12 mouse cellular contexts compared by ENCODE assay signal in genomic region chr2:164433278-164433895, GRCm38 (mm10). TPM values are rescaled to one million over a fixed set of nuclear protein-coding genes. Genes with fewer than 3 reads are reported as not detected.
DNase-seq lines count a peak whose midpoint lies in the region; ATAC-seq and TF ChIP-seq lines count a peak whose summit lies in the region.
"Had no signal": no experiment of that assay in that cellular context is flagged by ENCODE, and none has a peak within 500 bp of the region (broad histone marks: within the 10 kb centered on the region; RNA-seq: fewer than 3 reads in every experiment).

No protein-coding gene starts in this region.

- 37% methylated on average over 9 of the region's 9 CpGs for WGBS in kidney, adult 2 months
- WGBS in intestine, postnatal 0 days, result 43% methylated on average over 9 of the region's 9 CpGs
- 51% methylated on average over 9 of the region's 9 CpGs for WGBS in liver, embryonic 16.5 days (ENCODE audit: insufficient replicate concordance)

- ATAC-seq in intestine, postnatal 0 days, result no peak
- ATAC-seq in liver, embryonic 16.5 days (ENCODE audit: low read depth), result no peak
- ATAC-seq in inflammation-experienced regulatory T-cells, adult 6 months, result no peak

- DNase-seq in kidney, adult 2 months, result no peak
- DNase-seq in kidney, postnatal 14 days, result no peak
- DNase-seq in ovary, postnatal 10 days (ENCODE audit: low spot score), result no peak
- DNase-seq in right cerebral cortex, postnatal 4 days, result no peak
- DNase-seq: adrenal gland, adult 8-10 months; cerebellum, adult 11-12 months had no signal

- no peak for TF ChIP-seq CTCF in kidney, adult 2 months (conservative IDR thresholded peaks at IDR 0.05; ENCODE audit: insufficient read depth, insufficient read length, low read depth, low read length)
- no peak for TF ChIP-seq CTCF in intestine, postnatal 0 days (IDR thresholded peaks at IDR 0.05; ENCODE audit: low read depth)

- H3K27me3 ChIP-seq in kidney, adult 2 months (replicated peaks; ENCODE audit: control insufficient read depth, insufficient read depth, low read length), result no peaks in the 10 kb centered on the region
- H3K27me3 ChIP-seq in intestine, postnatal 0 days (replicated peaks; ENCODE audit: control insufficient read depth, insufficient read depth, low read length), result no peaks in the 10 kb centered on the region
- H3K27me3 ChIP-seq in liver, embryonic 16.5 days (ENCODE audit: control insufficient read depth, insufficient read depth, low read depth, low read length), result no peaks in the 10 kb centered on the region

- H3K9me3 ChIP-seq in intestine, postnatal 0 days (ENCODE audit: control insufficient read depth), result no peaks in the 10 kb centered on the region
- no peaks in the 10 kb centered on the region for H3K9me3 ChIP-seq in liver, embryonic 16.5 days (replicated peaks; ENCODE audit: control insufficient read depth, low read length)
- H3K9me3 ChIP-seq: G1E had no signal

- TF ChIP-seq POLR2A in kidney, adult 2 months (IDR thresholded peaks at IDR 0.05; ENCODE audit: low read depth, low read length), result no peak

- peak overlapping the region; percentile 14; the same call in 1 of the 2 replicates for H3K4me3 ChIP-seq in kidney, adult 2 months (ENCODE audit: insufficient read depth, low read depth, low read length)
- no peak overlapping the region for H3K4me3 ChIP-seq in brown adipose tissue, adult 24 weeks (ENCODE audit: insufficient read depth, low read depth, low read length)
- H3K4me3 ChIP-seq in intestine, postnatal 0 days (ENCODE audit: low read depth, low read length), result 0 out of 2 replicates have a peak overlapping the region, but pooled peaks have one; percentile 26
- peak overlapping the region; percentile 6; the same call in 1 of the 2 replicates for H3K4me3 ChIP-seq in liver, embryonic 16.5 days (ENCODE audit: low read depth, low read length)

- H3K36me3 ChIP-seq in kidney, adult 2 months (ENCODE audit: control insufficient read depth, insufficient read depth, low read length), result peaks cover 7% of the 10 kb centered on the region; the same call in 1 of the 2 replicates
- peaks cover 21% of the 10 kb centered on the region for H3K36me3 ChIP-seq in intestine, postnatal 0 days (ENCODE audit: control insufficient read depth, insufficient read depth)
- H3K36me3 ChIP-seq in liver, embryonic 16.5 days (ENCODE audit: control insufficient read depth, insufficient read depth), result no peaks in the 10 kb centered on the region; the same call in 1 of the 2 replicates
- H3K36me3 ChIP-seq: G1E had no signal

- peak overlapping the region; percentile 55 for H3K9ac ChIP-seq in intestine, postnatal 0 days (ENCODE audit: low read depth, low read length)
- no peak overlapping the region for H3K9ac ChIP-seq in liver, embryonic 16.5 days (ENCODE audit: low read depth, low read length)

- peaks cover 56% of the 10 kb centered on the region for H3K4me1 ChIP-seq in kidney, adult 2 months (ENCODE audit: control insufficient read depth, insufficient read depth, low read length)
- H3K4me1 ChIP-seq in brown adipose tissue, adult 24 weeks (ENCODE audit: control insufficient read depth, insufficient read depth, insufficient read length, low read length), result peaks cover 28% of the 10 kb centered on the region
- peaks cover 49% of the 10 kb centered on the region for H3K4me1 ChIP-seq in intestine, postnatal 0 days (replicated peaks; ENCODE audit: control insufficient read depth, insufficient read depth, low read length)
- H3K4me1 ChIP-seq in liver, embryonic 16.5 days (ENCODE audit: control insufficient read depth, low read depth, low read length), result peaks cover 2% of the 10 kb centered on the region

- peak overlapping the region; percentile 60 for H3K4me2 ChIP-seq in intestine, postnatal 0 days (replicated peaks; ENCODE audit: low read depth)
- peak overlapping the region; percentile 41 for H3K4me2 ChIP-seq in liver, embryonic 16.5 days (ENCODE audit: low read depth, low read length)

- peak overlapping the region; percentile 98 for H3K27ac ChIP-seq in kidney, adult 2 months (ENCODE audit: insufficient read depth, low read depth, low read length)
- peak overlapping the region; percentile 84 for H3K27ac ChIP-seq in brown adipose tissue, adult 24 weeks (replicated peaks; ENCODE audit: low read depth, low read length)
- peak overlapping the region; percentile 95 for H3K27ac ChIP-seq in intestine, postnatal 0 days (ENCODE audit: low read depth, low read length)
- peak overlapping the region; percentile 76 for H3K27ac ChIP-seq in liver, embryonic 16.5 days (ENCODE audit: low read length)

RNA-seq across cellular contexts. Expression of gene Sdc4, which starts 10.3 kb away (rescaled TPM):
- 194 and 212 TPM in 2 replicates for polyA plus RNA-seq in kidney, adult 2 months (2012; rRNA removed)
- polyA plus RNA-seq in brown adipose tissue, adult 24 weeks (2012; ENCODE audit: insufficient read depth, insufficient read length, missing spikeins), result 34.7 and 37.6 TPM in 2 replicates
- 92.0 and 103 TPM in 2 replicates for polyA plus RNA-seq in intestine, postnatal 0 days (2015; fragmentation: Nextera tagmentation; extraction: Ambion mirVana)
- polyA plus RNA-seq in liver, embryonic 16.5 days (2015; fragmentation: Nextera tagmentation; extraction: Ambion mirVana), result 70.1 and 72.5 TPM in 2 replicates
- 10 to 100 TPM; 12.0 to 42.7 (median 41.8) TPM for polyA plus RNA-seq in inflammation-experienced regulatory T-cells, adult 6 months (2017; shearing (Covaris generic))
- polyA plus RNA-seq: G1E had no signal

RNA-seq across cellular contexts. Expression of gene Sys1, which starts 23.4 kb away (rescaled TPM):
- 94.5 and 122 TPM in 2 replicates for polyA plus RNA-seq in kidney, adult 2 months (2012; rRNA removed)
- polyA plus RNA-seq in brown adipose tissue, adult 24 weeks (2012; ENCODE audit: insufficient read depth, insufficient read length, missing spikeins), result 24.4 and 27.2 TPM in 2 replicates
- polyA plus RNA-seq in intestine, postnatal 0 days (2015; fragmentation: Nextera tagmentation; extraction: Ambion mirVana), result 58.7 and 62.3 TPM in 2 replicates
- 24.5 and 24.8 TPM in 2 replicates for polyA plus RNA-seq in liver, embryonic 16.5 days (2015; fragmentation: Nextera tagmentation; extraction: Ambion mirVana)
- polyA plus RNA-seq in inflammation-experienced regulatory T-cells, adult 6 months (2017; shearing (Covaris generic)), result 10 to 100 TPM; 10.4 to 35.1 (median 25.4) TPM

RNA-seq across cellular contexts. Expression of gene Gm20458, which starts 27.4 kb away (rescaled TPM):
- polyA plus RNA-seq in kidney, adult 2 months (2012; rRNA removed), result 22.1 and 23.4 TPM in 2 replicates
- polyA plus RNA-seq in brown adipose tissue, adult 24 weeks (2012; ENCODE audit: insufficient read depth, insufficient read length, missing spikeins), result 2.4 TPM in 1 of 2 replicates, not detected in the other
- 21.4 and 29.1 TPM in 2 replicates for polyA plus RNA-seq in intestine, postnatal 0 days (2015; fragmentation: Nextera tagmentation; extraction: Ambion mirVana)
- polyA plus RNA-seq in liver, embryonic 16.5 days (2015; fragmentation: Nextera tagmentation; extraction: Ambion mirVana), result 4.6 and 5.6 TPM in 2 replicates
- 1 to 10 TPM in 1 of 3 experiments, not detected in 2; 4.5 TPM for polyA plus RNA-seq in inflammation-experienced regulatory T-cells, adult 6 months (2017; shearing (Covaris generic))

RNA-seq across cellular contexts. Expression of gene Matn4, which starts 28.4 kb away (rescaled TPM):
- polyA plus RNA-seq in kidney, adult 2 months (2012; rRNA removed), result 1.4 and 2.6 TPM in 2 replicates
- 0.52 TPM in 1 of 2 replicates, not detected in the other for polyA plus RNA-seq in brown adipose tissue, adult 24 weeks (2012; ENCODE audit: insufficient read depth, insufficient read length, missing spikeins)
- polyA plus RNA-seq in intestine, postnatal 0 days (2015; fragmentation: Nextera tagmentation; extraction: Ambion mirVana), result 1.9 and 2.4 TPM in 2 replicates
- polyA plus RNA-seq in liver, embryonic 16.5 days (2015; fragmentation: Nextera tagmentation; extraction: Ambion mirVana), result 0.09 and 0.12 TPM in 2 replicates
- polyA plus RNA-seq in inflammation-experienced regulatory T-cells, adult 6 months (2017; shearing (Covaris generic)), result under 1 TPM in 1 of 3 experiments, not detected in 2; 0.21 TPM
- polyA plus RNA-seq: G1E had no signal

RNA-seq across cellular contexts. Expression of gene Rbpjl, which starts 30.4 kb away (rescaled TPM):
- 0.04 TPM in 1 of 2 replicates, not detected in the other for polyA plus RNA-seq in kidney, adult 2 months (2012; rRNA removed)
- polyA plus RNA-seq in brown adipose tissue, adult 24 weeks (2012; ENCODE audit: insufficient read depth, insufficient read length, missing spikeins), result not detected in 2 replicates
- 0.12 and 0.16 TPM in 2 replicates for polyA plus RNA-seq in intestine, postnatal 0 days (2015; fragmentation: Nextera tagmentation; extraction: Ambion mirVana)
- polyA plus RNA-seq in liver, embryonic 16.5 days (2015; fragmentation: Nextera tagmentation; extraction: Ambion mirVana), result 0.14 and 0.89 TPM in 2 replicates
- polyA plus RNA-seq in inflammation-experienced regulatory T-cells, adult 6 months (2017; shearing (Covaris generic)), result not detected
- polyA plus RNA-seq: G1E; large intestine, adult 2 months had no signal
